Comparison of ENCODE assay signal across 19 mouse cellular contexts in the genomic region with DNA sequence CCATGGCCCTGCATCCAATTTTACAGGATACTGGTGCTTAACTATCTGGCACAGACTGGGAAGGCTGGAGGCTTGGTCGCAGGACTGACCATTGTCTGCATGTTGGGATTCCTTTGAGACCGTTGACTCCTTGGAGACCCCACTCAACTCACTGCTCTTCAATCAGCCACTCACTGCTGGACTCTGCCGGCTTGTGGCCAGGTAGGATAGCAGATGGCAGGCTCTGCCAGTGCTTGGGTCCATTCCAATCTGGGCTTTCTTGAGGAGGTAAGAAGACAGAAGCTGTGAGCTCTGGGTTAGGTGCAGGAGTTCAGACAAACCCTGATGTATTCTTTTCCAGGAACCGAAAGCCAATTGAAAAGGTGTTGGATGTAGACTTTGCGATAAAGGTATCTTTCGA. TPM values are rescaled to one million over a fixed set of nuclear protein-coding genes. Genes with fewer than 3 reads are reported as not detected.
A peak's percentile ranks its signal among the peaks of the same experiment; 100 is the strongest.
DNase-seq lines count a peak whose midpoint lies in the region; ATAC-seq lines count a peak whose summit lies in the region.
"Had no signal": no experiment of that assay in that cellular context is flagged by ENCODE, and none has a peak within 500 bp of the region (broad histone marks: within the 10 kb centered on the region; RNA-seq: fewer than 3 reads in every experiment).

No protein-coding gene starts in this region.

- intact Hi-C loops in left cerebral cortex, postnatal 4 days (cut with DNase I) = no loop called here

- ATAC-seq in cerebellum, adult (ENCODE audit: insufficient number of reproducible peaks, low FRiP score, low TSS enrichment) = no peak
- ATAC-seq: activated CD4-positive, CD25-positive, alpha-beta regulatory T cell, adult 4 months; forebrain, embryonic 15.5 days; intestine, embryonic 15.5 days; Patski had no signal

- peak; percentile 77 for DNase-seq in cerebellum, adult 11-12 months
- peak; percentile 16 for DNase-seq in kidney, adult 11 months
- DNase-seq in kidney, postnatal 36 days = no peak
- DNase-seq in cerebellum, postnatal 14 days = peak; percentile 77 to 80
- DNase-seq in natural killer cell, adult 2 months (ENCODE audit: low spot score in 2 of 2) = no peak
- no peak for DNase-seq in gastrocnemius, adult 18-20 months (ENCODE audit: low spot score)
- no peak for DNase-seq in left cerebral cortex, postnatal 4 days
- DNase-seq: adrenal gland, postnatal 25 days; embryo, embryonic 11 days; gastrocnemius, postnatal 10 days; heart, postnatal 36 days; kidney, adult 2 months had no signal

RNA-seq across cellular contexts. Expression of a gene that starts 6.1 kb away (rescaled TPM):
- total RNA-seq in gastrocnemius, adult 18-20 months (2021) = 10 to 100 TPM; 70.5 to 78.2 TPM
- total RNA-seq in left cerebral cortex, postnatal 4 days (2021) = 100 to 1,000 TPM; 114 to 116 TPM

RNA-seq across cellular contexts. Expression of a gene that starts 8.7 kb away (rescaled TPM):
- 1 to 10 TPM; 3.0 to 3.9 TPM for total RNA-seq in gastrocnemius, adult 18-20 months (2021)
- total RNA-seq in left cerebral cortex, postnatal 4 days (2021) = 10 to 100 TPM; 53.9 TPM
- total RNA-seq: CH12.LX; common myeloid progenitor, adult 5-6 weeks had no signal

RNA-seq across cellular contexts. Expression of a gene that starts 14.4 kb away (rescaled TPM):
- under 1 TPM; 0.07 to 0.21 TPM for total RNA-seq in gastrocnemius, adult 18-20 months (2021)
- under 1 TPM in 1 of 2 experiments, not detected in 1; 0.08 TPM for total RNA-seq in left cerebral cortex, postnatal 4 days (2021)
- total RNA-seq: CH12.LX; common myeloid progenitor, adult 5-6 weeks had no signal

RNA-seq across cellular contexts. Expression of a gene that starts 32.8 kb away (rescaled TPM):
- total RNA-seq in gastrocnemius, adult 18-20 months (2021) = 10 to 100 TPM; 36.5 to 36.6 TPM
- total RNA-seq in left cerebral cortex, postnatal 4 days (2021) = 1 to 10 TPM; 4.7 to 4.8 TPM

RNA-seq across cellular contexts. Expression of a gene that starts 40.9 kb away (rescaled TPM):
- total RNA-seq in gastrocnemius, adult 18-20 months (2021) = 1 to 10 TPM; 2.5 to 4.4 TPM
- 1 to 10 TPM; 7.0 to 7.9 TPM for total RNA-seq in left cerebral cortex, postnatal 4 days (2021)

Comparison
In these comparisons a context has a peak if more than half of its experiments do, and no peak if none do; other contexts are left out.
1. DNase-seq: peak in cerebellum, adult 11-12 months (single experiment), kidney, adult 11 months (single experiment) and cerebellum, postnatal 14 days (2 of 2); none in kidney, postnatal 36 days (0 of 2), natural killer cell, adult 2 months (0 of 2), gastrocnemius, adult 18-20 months (single experiment) and left cerebral cortex, postnatal 4 days (single experiment).
2. RNA of a gene that starts 8.7 kb away (total RNA-seq): 53.9 TPM in left cerebral cortex, postnatal 4 days; 3.0 to 3.9 TPM in gastrocnemius, adult 18-20 months; every median in the first group is over 10 times any median in the second.